Mouse (Mus musculus) c-Kit-positive CD71-positive TER-119-negative erythroid progenitor cells, embryonic 14.5 days (primary cell): ENCODE data around the gene Zfand2a.

Experiments used
- DNase-seq: peaks from one replicate; pipeline ENCODE4 v3.0.0-alpha.2; 2013; ENCODE audit warnings: low read depth

Zfand2a gene

DNA sequence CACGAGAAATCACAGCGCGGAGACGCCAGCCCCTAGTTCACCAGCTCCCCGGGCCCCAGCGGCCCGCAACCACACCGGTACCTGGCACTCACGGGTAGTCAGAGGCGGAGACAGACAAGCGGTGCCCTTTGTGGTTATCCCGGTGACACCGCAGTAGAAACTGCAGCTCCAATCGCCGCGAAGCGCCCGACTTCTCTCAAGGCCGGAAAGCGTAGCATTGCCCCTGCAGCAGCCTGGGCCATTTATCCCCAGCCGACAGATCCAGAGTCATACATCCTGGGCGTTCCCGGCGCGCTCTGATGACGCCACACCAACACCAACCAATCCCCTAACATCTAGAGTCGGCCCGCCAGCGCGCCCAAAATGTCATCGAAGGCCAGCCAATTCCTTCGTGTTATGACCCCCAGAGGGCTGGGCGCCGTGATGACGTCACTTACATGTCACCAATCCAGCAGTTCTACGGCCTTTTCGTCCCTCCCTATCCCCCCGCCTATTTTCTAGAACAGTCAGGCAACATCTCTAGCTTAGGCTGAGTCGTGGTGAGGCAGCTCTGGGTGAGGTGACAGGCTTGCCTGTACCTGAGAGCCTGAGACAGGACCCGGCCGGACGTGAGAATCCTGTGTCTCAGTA is at the start of gene Zfand2a:
Gene Zfand2a (minus strand): TSS at position 365 of the 630 bp plus-strand sequence.
- peak; percentile 99 for DNase-seq

DNA sequence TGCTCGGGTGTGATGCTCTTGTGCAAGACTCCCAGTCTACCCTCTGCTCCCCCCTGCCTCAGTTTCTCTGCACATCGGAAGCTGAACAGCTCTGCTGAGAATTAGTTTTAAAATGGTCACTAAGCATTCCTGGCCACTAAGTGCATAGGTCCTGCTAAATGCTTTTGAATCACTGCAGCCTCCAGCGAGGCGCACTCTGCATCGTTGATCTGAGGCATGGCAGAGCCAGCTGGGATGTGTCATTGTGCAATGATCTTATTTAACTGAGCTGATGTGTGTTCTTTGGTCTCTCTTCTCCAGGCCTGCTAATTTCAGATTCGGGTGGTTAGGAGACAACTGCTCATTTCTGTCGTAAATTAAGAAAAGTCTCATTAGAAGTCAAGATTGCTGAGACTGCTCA is 44.5 kb upstream of the Zfand2a start:
- no peak for DNase-seq

GRCm38 (mm10) chr5:139521987-139522386 is 37.6 kb upstream of the Zfand2a start:
- DNase-seq, result no peak

DNA sequence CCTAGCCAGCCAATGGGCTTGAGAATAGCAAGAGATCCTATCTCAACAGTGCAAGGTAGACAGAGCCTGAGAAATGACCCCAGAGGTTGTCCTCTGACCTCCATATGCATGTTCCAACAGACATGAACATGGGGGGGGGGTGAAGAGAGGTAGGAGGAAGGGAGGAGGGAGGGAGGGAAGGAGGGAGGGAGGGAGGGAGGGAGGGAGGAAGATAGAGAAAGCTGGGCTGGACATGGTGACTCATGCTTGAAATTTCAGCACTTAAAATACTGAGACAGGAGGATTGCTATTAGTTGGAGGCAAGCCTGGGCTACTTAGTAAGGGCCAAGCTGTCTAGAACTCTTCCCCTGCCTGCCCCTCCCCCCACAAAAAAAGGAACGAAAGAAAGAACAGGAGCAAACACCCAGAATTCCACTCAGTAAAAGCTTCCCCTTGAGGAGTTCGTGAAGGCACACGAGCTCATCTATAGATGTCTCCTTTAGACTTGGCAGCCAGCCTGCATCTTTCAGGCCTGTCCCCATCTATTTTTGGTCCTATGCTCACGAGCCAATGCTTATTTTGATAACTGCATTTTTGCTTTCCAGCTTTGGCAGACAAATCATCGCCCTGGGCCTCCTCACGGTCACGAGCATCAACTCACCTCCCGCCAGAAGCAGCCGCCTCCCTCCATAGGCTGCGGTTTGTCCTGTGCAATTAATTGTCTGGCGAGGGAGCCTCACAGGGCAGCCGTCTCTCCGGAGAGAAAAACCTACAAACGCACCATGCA is 35.9 kb upstream of the Zfand2a start:
- DNase-seq, result no peak

DNA sequence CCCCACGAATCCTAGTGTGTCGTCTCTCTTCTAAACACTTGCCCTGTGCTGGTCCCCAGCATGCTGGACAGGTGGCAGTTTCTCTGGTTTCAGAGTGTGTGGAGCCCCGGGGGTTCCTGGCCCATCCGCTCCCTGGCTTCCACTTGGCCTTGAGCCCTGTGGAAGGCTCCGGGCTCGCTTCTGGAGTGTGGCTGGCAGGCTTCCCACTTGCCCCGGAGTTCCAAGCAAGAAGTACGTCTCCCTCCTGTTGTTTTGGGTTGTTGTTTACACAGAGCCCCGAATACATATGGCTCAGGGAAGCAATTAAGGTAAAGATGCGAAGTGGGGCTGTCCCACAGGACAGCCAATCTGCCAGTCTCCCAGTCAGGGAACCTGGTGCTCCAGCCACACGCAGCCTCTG is 31.9 kb upstream of the Zfand2a start:
- no peak for DNase-seq

GRCm38 (mm10) chr5:139512201-139512600 is 27.9 kb upstream of the Zfand2a start:
- no peak for DNase-seq

DNA sequence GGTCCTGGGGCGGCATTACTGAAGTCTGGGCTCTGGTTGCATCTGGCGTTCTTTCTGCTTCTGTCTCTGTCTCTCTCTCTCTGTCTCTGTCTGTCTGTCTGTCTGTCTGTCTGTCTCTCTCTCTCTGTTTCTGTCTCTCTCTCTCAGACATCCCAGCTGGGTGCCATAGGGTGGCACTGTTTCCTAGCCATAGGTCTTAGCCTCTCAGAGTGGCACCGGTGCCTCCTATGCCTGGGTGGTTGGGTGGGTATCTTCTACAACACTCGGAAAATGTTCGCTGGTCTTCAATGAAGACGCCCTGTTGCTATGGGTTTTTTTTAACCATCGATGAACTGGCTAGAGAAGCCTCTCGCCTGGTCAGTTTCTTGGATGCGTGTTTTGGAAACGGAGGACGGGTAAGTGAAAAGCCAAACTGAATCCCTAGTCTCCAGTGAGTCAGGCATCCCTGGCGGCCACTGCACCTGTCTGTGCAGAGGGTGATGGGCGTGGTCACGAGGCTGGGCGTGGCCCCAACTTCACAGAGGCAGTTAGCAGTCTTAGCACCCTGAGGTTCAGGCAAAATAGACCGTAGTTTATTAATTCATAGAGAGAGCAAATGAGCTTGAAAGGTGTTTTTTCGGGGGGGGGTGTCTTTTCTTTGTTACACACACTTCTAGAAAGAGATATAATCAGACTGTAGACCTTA is 26.5 kb upstream of the Zfand2a start:
- peak; percentile 10 for DNase-seq

- no peak for DNase-seq
These were observed 21.9 kb upstream of the Zfand2a start for GRCm38 (mm10) chr5:139506207-139506606.

DNA sequence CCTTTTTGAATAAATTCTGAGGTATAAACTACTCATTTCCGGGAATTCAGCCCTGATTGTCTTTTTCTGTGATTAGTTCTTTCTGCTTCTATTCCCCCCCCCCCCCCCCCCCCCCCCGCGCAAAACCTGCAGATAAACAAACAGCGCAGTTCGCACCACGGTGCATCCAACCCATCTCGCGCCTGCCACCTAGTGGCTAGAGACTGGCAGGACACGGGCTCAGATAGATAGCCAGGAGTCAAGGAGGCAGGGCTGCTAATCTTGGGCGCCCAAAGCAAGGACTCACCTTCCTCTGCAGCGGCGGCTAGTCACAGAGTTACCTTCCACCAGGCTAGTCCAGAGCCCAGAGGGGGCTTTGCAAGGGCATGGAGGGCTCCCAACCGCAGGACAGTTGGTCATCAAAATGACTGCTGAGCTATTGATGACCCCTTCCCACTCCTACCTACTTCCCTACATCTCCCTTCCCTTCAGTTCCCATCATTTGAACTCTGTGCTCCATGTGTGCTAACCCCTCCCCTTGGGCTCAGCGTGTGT is 20.8 kb upstream of the Zfand2a start:
- peak; percentile 74 for DNase-seq

GRCm38 (mm10) chr5:139502281-139502680 is 17.9 kb upstream of the Zfand2a start:
- no peak for DNase-seq

GRCm38 (mm10) chr5:139498791-139499190 is 14.4 kb upstream of the Zfand2a start:
- no peak for DNase-seq

DNA sequence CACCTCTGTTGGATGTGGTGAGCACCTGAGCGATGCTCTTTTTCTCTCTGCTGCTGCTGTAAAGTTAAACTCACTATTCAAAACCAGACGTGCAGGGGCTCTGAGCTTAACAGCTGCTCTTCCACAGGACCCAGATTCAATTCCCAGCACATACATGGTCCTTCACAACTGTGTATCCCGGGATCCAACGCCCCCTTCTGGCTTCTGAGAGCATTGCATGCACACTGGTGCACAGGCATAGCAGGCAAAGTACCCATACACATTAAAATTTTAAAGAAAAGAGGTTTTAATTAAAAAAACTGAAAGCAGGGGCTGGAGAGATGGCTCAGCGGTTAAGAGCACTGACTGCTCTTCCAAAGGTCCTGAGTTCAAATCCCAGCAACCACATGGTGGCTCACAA is 12.6 kb upstream of the Zfand2a start:
- DNase-seq, result no peak

DNA sequence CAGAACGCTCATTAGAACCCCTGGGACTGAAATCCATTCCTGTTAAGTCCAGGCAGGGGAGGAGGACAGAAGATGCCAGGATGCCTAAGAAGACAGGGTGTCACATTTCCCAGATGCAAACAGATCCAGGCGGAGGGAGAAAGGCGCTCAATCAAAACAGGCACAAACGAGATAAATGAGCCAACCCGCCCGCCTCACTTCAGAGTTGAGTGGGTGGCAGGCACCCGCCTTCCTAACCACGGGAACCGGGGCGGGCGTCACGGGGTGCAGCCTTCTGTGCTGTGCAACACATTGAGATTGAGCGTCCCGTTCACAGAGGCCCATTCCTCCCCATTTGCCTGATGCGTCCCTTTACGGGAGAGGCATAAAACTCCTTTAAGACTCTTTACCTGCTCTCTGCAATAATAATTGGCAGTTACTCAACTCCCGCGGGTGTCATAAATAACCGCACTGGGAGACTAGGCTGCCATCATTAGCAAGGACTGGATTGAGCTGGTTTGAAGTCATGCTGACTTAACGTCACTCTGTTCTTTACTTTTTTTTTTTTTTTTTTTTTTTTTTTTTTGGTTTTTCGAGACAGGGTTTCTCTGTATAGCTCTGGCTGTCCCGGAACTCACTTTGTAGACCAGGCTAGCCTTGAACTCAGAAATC is 10.8 kb upstream of the Zfand2a start:
- DNase-seq, result no peak

DNA sequence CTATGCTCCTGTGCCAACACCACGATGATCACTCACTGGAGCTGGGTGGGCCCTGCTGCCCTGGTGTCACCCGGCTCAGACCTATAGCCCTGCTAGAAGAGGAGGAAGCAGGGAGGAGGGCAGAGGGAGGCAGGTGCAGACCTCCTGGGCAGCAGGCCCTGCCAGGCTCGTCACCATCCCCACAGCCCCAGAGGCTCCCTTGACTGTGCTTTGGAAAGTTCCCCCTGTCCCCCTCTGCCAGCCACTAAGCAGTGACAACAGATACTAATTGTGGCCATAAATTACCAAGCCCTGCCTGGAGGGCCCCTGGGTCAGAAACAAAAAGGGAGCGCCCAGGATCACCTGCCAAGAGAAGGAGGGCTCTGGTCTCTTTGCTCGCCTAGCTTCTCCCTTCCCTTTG is 9.3 kb upstream of the Zfand2a start:
- DNase-seq, result no peak

- no peak for DNase-seq
These were observed 7.0 kb upstream of the Zfand2a start for GRCm38 (mm10) chr5:139491348-139491747.

GRCm38 (mm10) chr5:139490131-139490530 is 5.8 kb upstream of the Zfand2a start:
- no peak for DNase-seq

DNA sequence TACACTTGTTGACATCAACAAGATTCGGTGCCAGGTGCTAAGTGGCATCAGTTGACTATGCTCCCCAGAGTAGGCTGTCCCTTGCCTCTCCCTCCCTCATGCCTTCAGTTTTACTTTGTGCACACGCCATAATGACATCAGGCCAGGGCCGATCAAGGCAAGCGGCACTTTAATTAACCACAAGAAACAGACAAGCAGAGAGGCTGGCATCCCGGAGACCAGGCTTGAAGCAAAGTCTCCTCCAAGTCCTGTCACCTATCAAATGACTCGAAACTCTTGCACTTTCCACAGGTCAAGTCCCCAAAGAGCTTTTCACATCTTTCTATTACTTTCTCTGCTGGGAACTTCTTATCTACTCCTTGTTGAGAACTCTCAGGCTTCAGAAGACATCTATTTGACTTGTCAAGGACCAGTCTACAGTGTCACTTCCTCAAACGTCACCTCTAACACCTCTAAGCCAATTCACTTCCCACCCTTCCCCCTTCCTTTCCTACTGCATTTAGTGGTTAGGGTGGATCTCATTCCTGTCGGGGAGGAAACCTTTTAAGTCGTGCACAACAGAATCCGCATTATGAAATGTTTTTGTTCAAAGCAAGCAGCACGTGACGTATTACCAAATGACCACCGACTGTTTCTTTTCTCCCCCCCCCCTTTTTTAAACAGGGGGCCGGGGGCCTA is 1.0 kb downstream of the Zfand2a start:
- no peak for DNase-seq

DNA sequence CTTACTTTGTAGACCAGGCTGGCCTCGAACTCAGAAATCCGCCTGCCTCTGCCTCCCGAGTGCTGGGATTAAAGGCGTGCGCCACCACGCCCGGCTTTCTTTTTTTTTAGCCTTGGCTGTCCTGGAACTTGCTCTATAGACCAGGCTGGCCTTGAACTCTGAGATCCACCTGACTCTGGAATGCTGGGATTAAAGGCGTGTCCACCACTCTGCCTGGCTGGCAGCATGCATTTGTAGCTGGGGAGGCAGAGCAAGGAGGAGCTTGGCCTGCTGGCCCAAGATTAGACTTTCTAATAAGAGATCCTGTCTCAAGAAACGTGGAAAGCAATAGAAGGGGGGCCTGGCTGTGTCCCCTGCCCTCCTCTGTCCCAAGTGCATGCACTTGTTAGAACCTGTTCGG is 3.9 kb downstream of the Zfand2a start:
- DNase-seq, result no peak

DNA sequence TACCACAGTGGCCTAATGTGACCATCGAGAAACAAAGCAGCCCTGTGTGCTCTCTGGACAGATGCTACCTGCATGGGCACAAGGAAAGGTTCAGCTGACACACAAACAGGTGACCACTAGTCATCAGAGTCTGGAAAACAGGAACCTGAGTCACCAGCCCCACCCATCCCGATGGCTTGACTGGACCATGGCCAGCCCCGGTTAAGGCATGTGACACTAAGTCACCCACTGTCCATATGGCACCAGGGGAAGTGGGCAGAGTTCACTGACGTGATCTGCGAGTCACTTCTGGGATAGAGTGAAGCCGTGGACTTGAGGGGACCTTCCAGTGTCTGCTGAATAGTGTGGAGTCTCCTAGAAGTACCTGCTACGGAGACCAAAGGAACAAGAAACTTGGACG is 5.3 kb downstream of the Zfand2a start:
- no peak for DNase-seq

GRCm38 (mm10) chr5:139474741-139475140 is 9.6 kb downstream of the Zfand2a start:
- DNase-seq, result no peak

- no peak for DNase-seq
These were observed 16.4 kb downstream of the Zfand2a start for GRCm38 (mm10) chr5:139467998-139468397.

DNA sequence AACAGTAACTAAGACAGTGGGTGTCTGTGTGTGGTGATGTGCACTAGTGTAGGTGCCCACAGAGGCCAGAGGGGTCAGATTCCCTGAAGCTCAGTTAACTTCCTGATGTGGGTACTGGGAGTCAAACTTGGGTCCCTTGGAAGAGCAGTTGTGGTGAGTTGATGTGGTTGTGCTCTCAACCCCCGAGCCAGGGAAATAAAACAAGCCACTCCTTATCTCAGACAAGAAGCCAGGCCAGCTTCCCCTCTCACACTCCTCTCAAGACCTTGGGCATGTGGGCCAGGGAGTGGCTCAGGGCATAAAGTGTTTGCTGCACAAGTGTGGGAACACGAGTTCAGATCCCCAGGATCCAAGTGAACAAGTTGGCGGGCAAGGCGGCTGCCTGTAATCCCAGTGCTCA is 17.5 kb downstream of the Zfand2a start:
- no peak for DNase-seq
